ENCODE assay signal across 8 mouse cellular contexts in the genomic region with DNA sequence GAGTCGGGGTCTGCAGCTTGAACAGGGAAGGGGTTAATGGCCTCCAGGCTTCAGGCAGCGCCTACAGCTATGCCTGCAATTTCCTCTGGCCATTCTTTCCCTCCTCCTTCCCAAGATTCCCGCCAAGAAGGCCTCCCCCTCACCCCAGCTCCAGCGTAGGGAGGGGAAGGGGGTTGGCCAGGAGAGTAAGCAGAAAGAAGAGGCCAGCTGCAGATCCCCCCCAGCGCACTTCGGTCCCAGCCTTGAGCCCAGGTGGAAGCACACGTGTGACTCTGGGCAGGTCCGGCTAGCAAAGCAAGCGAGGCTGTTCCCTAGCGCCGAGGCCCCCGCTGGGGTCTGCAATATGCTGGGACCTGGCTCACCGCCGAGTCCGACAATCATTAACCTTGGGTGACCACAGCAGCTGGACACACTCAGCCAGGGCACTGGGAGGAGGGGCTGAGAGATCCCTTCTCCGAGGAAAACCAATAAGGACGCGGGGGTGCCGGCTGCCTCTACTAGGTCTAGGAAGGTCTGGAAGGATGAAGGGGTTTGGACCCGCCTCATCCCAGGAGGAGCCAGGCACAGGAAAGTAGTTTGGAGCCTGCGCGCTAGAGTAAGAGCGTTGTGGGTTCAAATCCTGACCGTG. TPM values are rescaled to one million over a fixed set of nuclear protein-coding genes. Genes with fewer than 3 reads are reported as not detected.
DNase-seq lines count a peak whose midpoint lies in the region; ATAC-seq and TF ChIP-seq lines count a peak whose summit lies in the region.

A gene (plus strand): TSS at position 212 of the 628 bp plus-strand sequence.

- no peak for TF ChIP-seq POLR2A in liver, adult 2 months (IDR thresholded peaks at IDR 0.05; ENCODE audit: extremely low read depth, insufficient read depth, low read length)

- peak; percentile 35 for DNase-seq in urinary bladder, adult 2 months (ENCODE audit: low spot score)
- DNase-seq in urinary bladder, postnatal 10 days (ENCODE audit: low spot score), result no peak
- peak; percentile 16 for DNase-seq in gastrocnemius, adult 18-20 months (ENCODE audit: low spot score)
- peak; percentile 41 for DNase-seq in liver, adult 2 months (ENCODE audit: extremely low read depth, low read depth, low spot score)
- peak; percentile 78 for DNase-seq in neural tube, embryonic 11.5 days (ENCODE audit: low spot score)
- no peak for DNase-seq in frontal cortex, postnatal 14 days (ENCODE audit: low spot score in 2 of 2)
- no peak for DNase-seq in right cerebral cortex, adult 18-20 months

- peak within 1 kb of the TSS; percentile 40 for H3K4me3 ChIP-seq in hindbrain, embryonic 15.5 days
- peak within 1 kb of the TSS; percentile 83 for H3K4me3 ChIP-seq in liver, adult 2 months (ENCODE audit: insufficient read depth, low read depth, low read length)
- H3K4me3 ChIP-seq in neural tube, embryonic 11.5 days (ENCODE audit: low read depth, low read length), result peak within 1 kb of the TSS; percentile 49

- H3K4me2 ChIP-seq in hindbrain, embryonic 15.5 days, result peak within 1 kb of the TSS; percentile 57
- peak within 1 kb of the TSS; percentile 65 for H3K4me2 ChIP-seq in neural tube, embryonic 11.5 days (ENCODE audit: low read depth)

- peaks cover 22% of the 10 kb centered on the region for H3K4me1 ChIP-seq in hindbrain, embryonic 15.5 days (replicated peaks)
- peaks cover 6% of the 10 kb centered on the region; the same call in 1 of the 2 replicates for H3K4me1 ChIP-seq in liver, adult 2 months (ENCODE audit: control insufficient read depth, insufficient read depth, low read length)
- H3K4me1 ChIP-seq in neural tube, embryonic 11.5 days (ENCODE audit: control insufficient read depth, insufficient read depth, low read length), result peaks cover 15% of the 10 kb centered on the region

- H3K79me2 ChIP-seq in liver, adult 2 months (ENCODE audit: control insufficient read depth, insufficient read depth, low read length), result no peaks in the 10 kb centered on the region

- ATAC-seq in hindbrain, embryonic 15.5 days (ENCODE audit: low FRiP score, low read depth), result no peak
- peak; percentile 35; the same call in 1 of the 2 replicates for ATAC-seq in neural tube, embryonic 11.5 days (ENCODE audit: insufficient read depth, low FRiP score, low TSS enrichment)

- H3K9ac ChIP-seq in hindbrain, embryonic 15.5 days, result peak within 1 kb of the TSS; percentile 36
- H3K9ac ChIP-seq in liver, adult 2 months (ENCODE audit: low read depth, low read length), result peak within 1 kb of the TSS; percentile 89
- H3K9ac ChIP-seq in neural tube, embryonic 11.5 days (ENCODE audit: low read length), result peak within 1 kb of the TSS; percentile 61

- no peaks in the 10 kb centered on the region for H3K36me3 ChIP-seq in hindbrain, embryonic 15.5 days
- H3K36me3 ChIP-seq in liver, adult 2 months (ENCODE audit: control insufficient read depth, insufficient read depth, low read length), result no peaks in the 10 kb centered on the region
- no peaks in the 10 kb centered on the region for H3K36me3 ChIP-seq in neural tube, embryonic 11.5 days (ENCODE audit: control insufficient read depth, insufficient read depth, low read length)

- H3K27ac ChIP-seq in hindbrain, embryonic 15.5 days (replicated peaks), result peak within 1 kb of the TSS; percentile 40
- H3K27ac ChIP-seq in liver, adult 2 months (replicated peaks; ENCODE audit: insufficient read depth, low read depth, low read length), result peak within 1 kb of the TSS; percentile 74
- peak within 1 kb of the TSS; percentile 73 for H3K27ac ChIP-seq in neural tube, embryonic 11.5 days (ENCODE audit: low read depth, low read length)

- no peaks in the 10 kb centered on the region for H3K9me3 ChIP-seq in hindbrain, embryonic 15.5 days
- no peaks in the 10 kb centered on the region for H3K9me3 ChIP-seq in neural tube, embryonic 11.5 days (ENCODE audit: control insufficient read depth, low read length)

- no peak for TF ChIP-seq CTCF in liver, adult 2 months (IDR thresholded peaks at IDR 0.05; ENCODE audit: low read depth, low read length)

- peaks cover 34% of the 10 kb centered on the region for H3K27me3 ChIP-seq in hindbrain, embryonic 15.5 days
- no peaks in the 10 kb centered on the region for H3K27me3 ChIP-seq in liver, adult 2 months (ENCODE audit: control insufficient read depth, insufficient read depth, low read length)
- H3K27me3 ChIP-seq in neural tube, embryonic 11.5 days (ENCODE audit: control insufficient read depth, insufficient read depth, low read length), result peaks cover 19% of the 10 kb centered on the region

- WGBS in hindbrain, embryonic 15.5 days, result 2% methylated on average over 24 of the region's 24 CpGs
- WGBS in liver, adult 2 months, result 11% methylated on average over 24 of the region's 24 CpGs
- WGBS in neural tube, embryonic 11.5 days, result under 1% methylated on average over 24 of the region's 24 CpGs

RNA-seq across cellular contexts. Expression of the gene that starts here (rescaled TPM):
- 64.1 and 68.0 TPM in 2 replicates for polyA plus RNA-seq in urinary bladder, adult 2 months (2012; rRNA removed)
- 1 to 10 TPM; 2.1 to 3.3 TPM for total RNA-seq in gastrocnemius, adult 18-20 months (2021)
- polyA plus RNA-seq in hindbrain, embryonic 15.5 days (2015; fragmentation: Nextera tagmentation; extraction: Ambion mirVana), result 14.5 and 15.1 TPM in 2 replicates
- 8.0 and 9.5 TPM in 2 replicates for total RNA-seq in liver, adult 2 months (2014; rRNA removed)
- 15.8 and 18.1 TPM in 2 replicates for polyA plus RNA-seq in liver, adult 2 months (2012; rRNA removed)
- 42.5 and 43.4 TPM in 2 replicates for polyA plus RNA-seq in neural tube, embryonic 11.5 days (2014; fragmentation: Nextera tagmentation; extraction: Ambion mirVana)

Comparison
In these comparisons a context has a peak if more than half of its experiments do, and no peak if none do; other contexts are left out.
1. DNase-seq: peak in urinary bladder, adult 2 months (single experiment), gastrocnemius, adult 18-20 months (single experiment), liver, adult 2 months (single experiment) and neural tube, embryonic 11.5 days (single experiment); none in urinary bladder, postnatal 10 days (single experiment), frontal cortex, postnatal 14 days (0 of 2) and right cerebral cortex, adult 18-20 months (single experiment).
2. H3K9ac ChIP-seq: peak in every context shown above with its lines; median percentile 89 in liver, adult 2 months; 61 in neural tube, embryonic 11.5 days; 36 in hindbrain, embryonic 15.5 days.
3. Peak in every context shown above with its lines, with median percentiles within 50 percentile points of each other: H3K27ac ChIP-seq and H3K4me3 ChIP-seq.